Mouse (Mus musculus) cerebellum, adult 2 months (tissue): ENCODE data around the gene Pfn1.

Source experiments
- CTCF ChIP-seq: fragments of 200-500 bp; IDR thresholded peaks from 2 replicates; pipeline ENCODE4 v1.5.1; 2011; ENCODE audit warnings: low read depth, mild to moderate bottlenecking, control low read depth, low read length, moderate library complexity, borderline replicate concordance; ENCODE audit not compliant: insufficient read depth
- POLR2A ChIP-seq: fragments of 200-500 bp; IDR thresholded peaks from 2 replicates; pipeline ENCODE4 v1.6.1; 2011; ENCODE audit warnings: low read length, control low read depth, borderline replicate concordance; ENCODE audit not compliant: insufficient read depth

- TF ChIP-seq CTCF (no peak), POLR2A (no peak)
These were observed 4.5 kb upstream of the Pfn1 start for GRCm38 (mm10) chr11:70658942-70659341.
